Mouse (Mus musculus): ENCODE results near the gene Pak2. TPM values are rescaled to one million over a fixed set of nuclear protein-coding genes. Genes with fewer than 3 reads are reported as not detected.
"Not testable (repeated sequence)": the region's sequence is repeated elsewhere in the genome, so short reads cannot be mapped to it uniquely, and the experiment has no call there.

Gene Pak2
- polyA plus RNA-seq, 1 experiment from 2014 or later = 48.5 TPM

GRCm38 (mm10) chr16:32110951-32111699, 32.0 kb upstream of the Pak2 start:
- H3K9ac ChIP-seq = no peak overlapping the region
- 85% methylated on average over 15 of the region's 15 CpGs for WGBS
- no peaks in the 10 kb centered on the region for H3K27me3 ChIP-seq
- no peaks in the 10 kb centered on the region for H3K4me1 ChIP-seq
- no peak overlapping the region for H3K4me2 ChIP-seq (replicated peaks)
- H3K36me3 ChIP-seq = peaks cover 22% of the 10 kb centered on the region
- H3K9me3 ChIP-seq (replicated peaks) = no peaks in the 10 kb centered on the region
- no peak overlapping the region for H3K4me3 ChIP-seq
- no peak for ATAC-seq (ENCODE audit: low FRiP score)
- no peak overlapping the region for H3K27ac ChIP-seq

- no peaks in the 10 kb centered on the region for H3K9me3 ChIP-seq (replicated peaks)
- H3K4me2 ChIP-seq (replicated peaks) = no peak overlapping the region
- no peak overlapping the region for H3K4me3 ChIP-seq
- 90% methylated on average over 2 of the region's 2 CpGs for WGBS
- no peak for ATAC-seq (ENCODE audit: low FRiP score)
- H3K9ac ChIP-seq = no peak overlapping the region
- peaks cover 39% of the 10 kb centered on the region for H3K36me3 ChIP-seq
- H3K27ac ChIP-seq = no peak overlapping the region
- H3K4me1 ChIP-seq = no peaks in the 10 kb centered on the region
- H3K27me3 ChIP-seq = no peaks in the 10 kb centered on the region
These were observed 29.4 kb upstream of the Pak2 start for GRCm38 (mm10) chr16:32108578-32108977.

DNA sequence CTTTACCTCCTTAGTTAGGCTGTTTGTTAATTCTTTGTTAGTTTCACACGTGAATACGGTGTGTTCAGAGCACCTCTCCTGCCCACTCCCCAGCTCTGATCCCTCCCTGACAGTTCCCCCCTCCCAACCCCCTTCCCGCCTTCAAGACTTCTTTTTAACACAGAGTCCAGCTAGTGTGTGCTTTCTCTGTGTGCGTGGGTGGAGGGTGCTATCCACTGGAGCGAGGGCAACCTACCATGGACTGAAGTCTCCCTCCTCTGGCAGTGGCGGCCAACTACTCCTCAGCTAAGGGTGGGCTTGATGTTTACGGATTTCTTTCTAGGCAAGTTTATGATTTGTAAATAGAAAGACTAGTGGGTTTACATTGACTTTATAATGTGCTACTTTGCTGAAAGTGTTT, 29.0 kb upstream of the Pak2 start:
- Histone ChIP-seq H3K4me1 (no peaks in the 10 kb centered on the region), H3K9me3 (replicated peaks) (no peaks in the 10 kb centered on the region), H3K9ac (no peak overlapping the region), H3K27me3 (no peaks in the 10 kb centered on the region), H3K4me2 (replicated peaks) (no peak overlapping the region), H3K4me3 (no peak overlapping the region), H3K36me3 (peaks cover 43% of the 10 kb centered on the region), H3K27ac (no peak overlapping the region)
- no peak for ATAC-seq (ENCODE audit: low FRiP score)
- 74% methylated on average over 7 of the region's 7 CpGs for WGBS

- Histone ChIP-seq H3K9ac (no peak overlapping the region), H3K9me3 (replicated peaks) (no peaks in the 10 kb centered on the region), H3K36me3 (peaks cover 49% of the 10 kb centered on the region), H3K27ac (no peak overlapping the region), H3K4me3 (no peak overlapping the region), H3K27me3 (no peaks in the 10 kb centered on the region), H3K4me2 (replicated peaks) (no peak overlapping the region), H3K4me1 (no peaks in the 10 kb centered on the region)
- 93% methylated on average over 12 of the region's 12 CpGs for WGBS
- no peak for ATAC-seq (ENCODE audit: low FRiP score)
These were observed 28.4 kb upstream of the Pak2 start for GRCm38 (mm10) chr16:32107342-32108045.

DNA sequence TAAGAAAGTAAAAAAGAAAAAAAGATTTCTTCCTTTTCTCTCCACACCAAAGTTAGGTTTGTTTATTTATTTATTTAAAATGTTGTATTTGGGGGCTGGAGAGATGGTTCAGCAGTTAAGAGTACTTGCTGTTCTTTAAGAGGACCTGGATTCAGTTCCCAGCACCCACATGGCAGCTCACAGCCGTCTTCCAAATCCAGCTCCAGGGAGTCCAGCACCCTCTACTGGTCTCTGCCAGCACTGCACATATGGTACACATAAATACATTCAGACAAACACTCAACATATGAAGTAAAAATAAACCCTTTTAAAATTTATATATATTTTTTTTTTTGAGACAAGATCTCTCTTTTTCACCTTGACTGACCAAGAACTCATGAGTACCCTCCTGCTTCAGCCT, 26.6 kb upstream of the Pak2 start:
- Histone ChIP-seq H3K36me3 (peaks cover 51% of the 10 kb centered on the region), H3K9me3 (replicated peaks) (no peaks in the 10 kb centered on the region)
- 87% methylated on average over 1 of the region's 1 CpGs for WGBS

GRCm38 (mm10) chr16:32102295-32102694, 23.2 kb upstream of the Pak2 start:
- Histone ChIP-seq H3K9ac (no peak overlapping the region), H3K4me1 (peaks cover 17% of the 10 kb centered on the region), H3K27ac (no peak overlapping the region), H3K4me2 (replicated peaks) (no peak overlapping the region), H3K36me3 (peaks cover 41% of the 10 kb centered on the region), H3K27me3 (no peaks in the 10 kb centered on the region), H3K4me3 (no peak overlapping the region), H3K9me3 (replicated peaks) (no peaks in the 10 kb centered on the region)
- no peak for ATAC-seq (ENCODE audit: low FRiP score)
- 92% methylated on average over 13 of the region's 13 CpGs for WGBS

More for the DNA sequence above, 26.6 kb upstream of the Pak2 start:
- H3K4me1 ChIP-seq = no peaks in the 10 kb centered on the region
- H3K27me3 ChIP-seq = no peaks in the 10 kb centered on the region
- no peak overlapping the region for H3K9ac ChIP-seq
- H3K4me3 ChIP-seq = no peak overlapping the region
- no peak overlapping the region for H3K27ac ChIP-seq
- no peak overlapping the region for H3K4me2 ChIP-seq (replicated peaks)
- ATAC-seq (ENCODE audit: low FRiP score) = no peak

- H3K27ac ChIP-seq = peak within 1 kb of the TSS; percentile 87
- peak within 1 kb of the TSS; percentile 73 for H3K4me2 ChIP-seq (replicated peaks)
- H3K4me3 ChIP-seq = peak within 1 kb of the TSS; percentile 91
- ATAC-seq (ENCODE audit: low FRiP score) = peak; percentile 98
- no peaks in the 10 kb centered on the region for H3K9me3 ChIP-seq (replicated peaks)
- H3K9ac ChIP-seq = peak within 1 kb of the TSS; percentile 86
- H3K4me1 ChIP-seq = peaks cover 17% of the 10 kb centered on the region
- under 1% methylated on average over 34 of the region's 34 CpGs for WGBS
- H3K27me3 ChIP-seq = no peaks in the 10 kb centered on the region
- peaks cover 26% of the 10 kb centered on the region for H3K36me3 ChIP-seq
These were observed 20.6 kb upstream of the Pak2 start, which contains the start of the genes Pigx and Cep19 for GRCm38 (mm10) chr16:32099638-32100150. Gene Pigx, minus strand, starts transcription at chr16:32099740. Gene Cep19, plus strand, starts transcription at chr16:32099800.

GRCm38 (mm10) chr16:32098897-32099637, 19.9 kb upstream of the Pak2 start:
- under 1% methylated on average over 39 of the region's 39 CpGs for WGBS
- peak overlapping the region; percentile 91 for H3K4me3 ChIP-seq
- H3K4me2 ChIP-seq (replicated peaks) = peak overlapping the region; percentile 73
- ATAC-seq (ENCODE audit: low FRiP score) = peak; percentile 83
- peaks cover 25% of the 10 kb centered on the region for H3K36me3 ChIP-seq
- H3K9ac ChIP-seq = peak overlapping the region; percentile 86
- H3K4me1 ChIP-seq = peaks cover 17% of the 10 kb centered on the region
- no peaks in the 10 kb centered on the region for H3K27me3 ChIP-seq
- H3K27ac ChIP-seq = peak overlapping the region; percentile 87
- no peaks in the 10 kb centered on the region for H3K9me3 ChIP-seq (replicated peaks)

- H3K9ac ChIP-seq; ATAC-seq (ENCODE audit: low FRiP score); H3K27ac ChIP-seq; H3K4me2 ChIP-seq (replicated peaks); H3K4me3 ChIP-seq; H3K9me3 ChIP-seq (replicated peaks); H3K27me3 ChIP-seq: not testable (repeated sequence)
- Histone ChIP-seq H3K4me1 (peaks cover 17% of the 10 kb centered on the region), H3K36me3 (peaks cover 13% of the 10 kb centered on the region)
- WGBS = 96% methylated on average over 2 of the region's 2 CpGs
These were observed 18.6 kb upstream of the Pak2 start for GRCm38 (mm10) chr16:32097757-32098156.

GRCm38 (mm10) chr16:32091466-32091865, 12.3 kb upstream of the Pak2 start:
- 98% methylated on average over 7 of the region's 7 CpGs for WGBS
- H3K4me1 ChIP-seq = no peaks in the 10 kb centered on the region
- no peaks in the 10 kb centered on the region for H3K27me3 ChIP-seq
- H3K36me3 ChIP-seq = peaks cover 65% of the 10 kb centered on the region
- no peak overlapping the region for H3K4me2 ChIP-seq (replicated peaks)
- ATAC-seq (ENCODE audit: low FRiP score) = no peak
- H3K9me3 ChIP-seq (replicated peaks) = no peaks in the 10 kb centered on the region
- no peak overlapping the region for H3K9ac ChIP-seq
- no peak overlapping the region for H3K4me3 ChIP-seq
- H3K27ac ChIP-seq = no peak overlapping the region

DNA sequence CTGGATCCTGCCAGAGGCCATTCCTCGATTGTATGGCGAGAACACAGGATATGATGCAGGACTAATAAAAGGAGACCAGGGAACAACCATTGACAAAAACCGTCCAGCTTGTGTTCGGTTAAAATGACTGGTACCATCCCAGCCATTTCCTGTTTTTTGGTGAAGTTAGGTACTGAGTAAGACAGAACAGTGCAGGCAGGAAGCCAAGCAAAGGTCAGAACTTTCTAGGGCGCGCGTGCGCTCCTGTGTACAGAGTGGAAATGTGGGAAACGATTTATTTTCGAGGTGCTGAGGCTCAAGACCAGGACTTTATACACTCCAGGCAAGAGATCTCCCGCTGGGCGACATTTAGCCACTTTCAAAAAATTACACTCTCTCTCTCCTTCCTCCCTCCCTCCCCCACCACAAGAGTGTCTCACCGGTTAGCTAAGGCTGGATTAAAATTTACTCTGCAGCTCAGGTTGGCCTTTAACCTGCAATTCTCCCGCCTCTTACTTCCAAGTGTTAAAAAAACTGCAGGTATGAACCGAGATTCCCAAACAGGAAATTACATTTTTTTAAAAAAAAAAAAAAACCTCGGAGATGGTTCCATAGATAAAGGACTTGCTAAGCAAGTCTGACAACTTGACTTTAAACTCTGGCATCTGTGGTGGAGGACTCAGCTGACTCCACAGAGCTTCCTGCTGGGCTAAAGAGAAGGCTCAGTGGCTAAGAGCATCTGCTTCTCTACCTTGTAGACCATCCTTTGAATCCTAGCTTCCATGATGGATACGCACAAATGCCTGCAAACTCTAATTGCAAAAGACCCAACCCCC, 8.7 kb upstream of the Pak2 start:
- Histone ChIP-seq H3K9ac (no peak overlapping the region), H3K27me3 (no peaks in the 10 kb centered on the region), H3K9me3 (replicated peaks) (no peaks in the 10 kb centered on the region), H3K4me2 (replicated peaks) (no peak overlapping the region), H3K4me1 (no peaks in the 10 kb centered on the region), H3K27ac (no peak overlapping the region), H3K36me3 (peaks cover 85% of the 10 kb centered on the region), H3K4me3 (no peak overlapping the region)
- WGBS = 83% methylated on average over 17 of the region's 17 CpGs
- ATAC-seq (ENCODE audit: low FRiP score) = no peak

All from hindbrain, embryonic 12.5 days (tissue).